Mouse (Mus musculus) kidney, postnatal 0 days (tissue): ENCODE measurements at regions not wholly inside any gene's neighbourhood (a gene's known extent, or its start where the extent isn't known, plus 50 kb on each side); places are given as distances from the start of the nearest gene placed in this dataset.

ENCODE experiments used
- ATAC-seq: fragments of 200-750 bp; cut with Nextera tagmentation; replicated peaks from 2 replicates; pipeline ENCODE4 v1.8.0; 2017; ENCODE audit warnings: low read depth, moderate number of reproducible peaks, moderate TSS enrichment, moderate library complexity; ENCODE audit not compliant: low FRiP score
- DNase-seq: peaks from one replicate; pipeline ENCODE4 v3.0.0-alpha.2; 2016; ENCODE audit warnings: low spot score
- H3K27ac ChIP-seq: fragments of 300-500 bp; sonication (generic); 2 replicates; pipeline ENCODE4 v1.5.1; 2014; ENCODE audit warnings: mild to moderate bottlenecking
- H3K27me3 ChIP-seq: fragments of 300-500 bp; sonication (generic); 2 replicates; pipeline ENCODE4 v1.6.1; 2014; ENCODE audit warnings: low read length, mixed read lengths; ENCODE audit not compliant: insufficient read depth
- H3K36me3 ChIP-seq: fragments of 300-500 bp; sonication (generic); 2 replicates; pipeline ENCODE4 v1.6.1; 2014; ENCODE audit warnings: low read length, mixed read lengths; ENCODE audit not compliant: insufficient read depth
- H3K4me1 ChIP-seq: fragments of 300-500 bp; sonication (generic); replicated peaks from 2 replicates; pipeline ENCODE4 v1.6.1; 2014; ENCODE audit warnings: antibody characterized with exemption, low read length, mixed read lengths; ENCODE audit not compliant: insufficient read depth
- H3K4me2 ChIP-seq: fragments of 300-500 bp; sonication (generic); 2 replicates; pipeline ENCODE4 v1.6.1; 2014; ENCODE audit warnings: mild to moderate bottlenecking, low read length, moderate library complexity, mixed read lengths
- H3K4me3 ChIP-seq: fragments of 300-500 bp; sonication (generic); replicated peaks from 2 replicates; pipeline ENCODE4 v1.5.1; 2014; ENCODE audit warnings: low read depth, low read length
- H3K9ac ChIP-seq: fragments of 300-500 bp; sonication (generic); 2 replicates; pipeline ENCODE4 v1.6.1; 2014; ENCODE audit warnings: low read depth, low read length
- H3K9me3 ChIP-seq: fragments of 300-500 bp; sonication (generic); replicated peaks from 2 replicates; pipeline ENCODE4 v1.6.1; 2016; ENCODE audit warnings: low read length, inconsistent platforms, mixed read lengths
- CTCF ChIP-seq: IDR thresholded peaks from 2 replicates; pipeline ENCODE4 v1.5.1; 2016; ENCODE audit warnings: antibody characterized with exemption, low read depth, mild to moderate bottlenecking, moderate library complexity
- WGBS: fragments of 180-500 bp; shearing (Covaris S2); extraction: QIAGEN DNeasy Blood & Tissue Kit; methylation state at CpG from one replicate; pipeline ENCODE4 v1.1.7; 2014; 5-methylcytosine and 5-hydroxymethylcytosine counted together

DNA sequence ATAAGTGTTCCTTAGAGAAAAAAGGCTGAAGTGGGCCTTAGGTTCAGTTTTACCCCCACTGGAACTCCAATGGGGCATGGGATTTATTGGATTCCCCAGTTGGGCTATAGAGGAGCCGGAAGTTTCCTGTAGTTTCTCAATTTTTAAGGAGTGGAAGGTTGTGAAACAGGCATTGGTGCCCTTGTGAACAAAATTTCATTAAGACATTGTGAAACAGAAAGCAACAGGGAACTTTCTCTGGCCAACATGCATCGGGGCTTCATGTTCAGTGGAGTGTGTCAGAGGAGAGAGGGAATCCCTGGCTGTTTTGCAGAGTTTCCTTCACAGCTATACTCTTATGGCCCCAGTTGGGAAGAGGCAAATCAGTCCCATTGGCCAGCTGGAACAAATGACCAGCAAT lies 441.6 kb upstream of the A1bg start:
- no peak for ATAC-seq
- Histone ChIP-seq H3K4me1 (no peaks in the 10 kb centered on the region), H3K36me3 (no peaks in the 10 kb centered on the region), H3K9me3 (no peaks in the 10 kb centered on the region), H3K27ac (no peak overlapping the region), H3K4me2 (no peak overlapping the region), H3K4me3 (no peak overlapping the region), H3K27me3 (no peaks in the 10 kb centered on the region), H3K9ac (no peak overlapping the region)
- WGBS, result 67% methylated on average over 2 of the region's 2 CpGs
- no peak for TF ChIP-seq CTCF
- DNase-seq, result no peak

GRCm38 (mm10) chr15:61361254-61361653 lies 438.4 kb upstream of the A1bg start:
- TF ChIP-seq CTCF, result no peak
- no peaks in the 10 kb centered on the region for H3K9me3 ChIP-seq
- no peak overlapping the region for H3K4me3 ChIP-seq
- H3K27ac ChIP-seq, result no peak overlapping the region
- no peak for ATAC-seq
- no peaks in the 10 kb centered on the region for H3K27me3 ChIP-seq
- peak; percentile 41 for DNase-seq
- no peak overlapping the region for H3K4me2 ChIP-seq
- H3K4me1 ChIP-seq, result no peaks in the 10 kb centered on the region
- 67% methylated on average over 3 of the region's 3 CpGs for WGBS
- H3K36me3 ChIP-seq, result no peaks in the 10 kb centered on the region
- no peak overlapping the region for H3K9ac ChIP-seq

DNA sequence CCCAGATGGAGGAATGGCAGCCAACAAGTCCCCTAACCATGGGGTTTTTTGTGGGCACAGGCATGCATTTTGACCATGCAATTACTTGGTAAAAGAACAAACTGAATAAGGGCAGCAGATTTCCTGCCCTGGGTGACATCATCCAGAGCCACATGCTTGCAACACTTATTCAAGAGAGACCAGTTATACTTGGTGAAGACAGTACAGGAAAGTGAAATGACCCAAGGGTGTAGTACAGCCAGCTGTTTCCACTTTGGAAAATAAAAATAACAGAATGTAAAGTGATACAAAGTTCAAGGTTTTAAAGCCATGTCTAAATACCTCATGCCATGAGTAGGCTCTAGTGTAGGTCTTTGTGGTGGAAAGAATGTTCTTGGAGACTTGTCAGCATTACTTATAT lies 432.5 kb upstream of the A1bg start:
- Histone ChIP-seq H3K9ac (no peak overlapping the region), H3K36me3 (no peaks in the 10 kb centered on the region), H3K9me3 (no peaks in the 10 kb centered on the region), H3K4me3 (no peak overlapping the region), H3K27ac (no peak overlapping the region), H3K4me2 (no peak overlapping the region), H3K27me3 (no peaks in the 10 kb centered on the region), H3K4me1 (no peaks in the 10 kb centered on the region)
- DNase-seq (no peak), ATAC-seq (no peak)
- TF ChIP-seq CTCF, result no peak

GRCm38 (mm10) chr15:61351729-61352342 lies 429.0 kb upstream of the A1bg start:
- no peak for ATAC-seq
- no peak for DNase-seq
- 55% methylated on average over 5 of the region's 5 CpGs for WGBS
- H3K27me3 ChIP-seq, result no peaks in the 10 kb centered on the region
- TF ChIP-seq CTCF, result no peak
- H3K9ac ChIP-seq, result no peak overlapping the region
- no peak overlapping the region for H3K4me3 ChIP-seq
- peak overlapping the region; percentile 42; the same call in 1 of the 2 replicates for H3K27ac ChIP-seq
- no peak overlapping the region for H3K4me2 ChIP-seq
- H3K4me1 ChIP-seq, result no peaks in the 10 kb centered on the region
- no peaks in the 10 kb centered on the region for H3K9me3 ChIP-seq
- no peaks in the 10 kb centered on the region for H3K36me3 ChIP-seq

DNA sequence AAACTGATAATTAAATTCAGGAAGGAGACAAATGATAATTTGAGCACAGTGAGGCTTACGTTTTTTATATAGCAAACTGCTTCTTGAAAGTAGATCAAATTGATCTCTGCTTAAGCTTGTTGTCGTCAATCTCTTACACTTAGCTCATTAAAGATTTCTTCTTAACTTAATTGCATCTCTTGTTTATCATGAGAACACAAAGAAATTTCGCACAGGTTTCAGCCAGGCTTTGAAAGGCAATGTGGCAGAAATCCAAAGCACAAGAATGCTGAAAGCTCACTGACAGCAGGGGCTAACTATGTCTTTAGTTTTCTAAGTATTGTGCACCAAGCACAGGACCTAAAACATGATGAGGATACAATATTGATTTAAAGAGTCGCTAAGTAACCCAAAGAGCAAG lies 422.3 kb upstream of the A1bg start:
- Histone ChIP-seq H3K4me3 (no peak overlapping the region), H3K27me3 (no peaks in the 10 kb centered on the region), H3K4me2 (no peak overlapping the region), H3K4me1 (no peaks in the 10 kb centered on the region), H3K9ac (no peak overlapping the region), H3K36me3 (no peaks in the 10 kb centered on the region), H3K9me3 (no peaks in the 10 kb centered on the region), H3K27ac (no peak overlapping the region)
- no peak for TF ChIP-seq CTCF
- DNase-seq, result no peak
- ATAC-seq, result no peak
- 50% methylated on average over 4 of the region's 4 CpGs for WGBS

DNA sequence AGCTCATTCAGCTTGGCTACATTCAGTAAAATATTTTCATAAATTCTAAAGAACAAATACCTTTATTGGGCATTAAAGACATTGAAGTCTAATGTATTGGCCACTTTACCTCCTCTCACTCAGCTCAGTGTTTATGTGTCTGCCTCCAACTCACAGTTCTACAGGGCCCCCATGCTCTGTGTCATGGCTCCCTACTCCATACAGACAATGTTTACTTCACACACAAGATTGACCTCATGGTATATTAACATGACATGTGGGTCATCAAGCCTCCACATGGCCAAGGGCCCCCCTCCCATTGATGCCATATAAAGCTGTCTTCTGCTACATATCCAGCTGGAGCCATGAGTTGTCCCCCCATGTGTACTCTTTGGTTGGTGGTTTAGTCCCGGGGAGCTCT lies 419.8 kb upstream of the A1bg start:
- no peak for ATAC-seq
- 72% methylated on average over 1 of the region's 1 CpGs for WGBS
- no peak overlapping the region for H3K9ac ChIP-seq
- no peak overlapping the region for H3K4me2 ChIP-seq
- DNase-seq, result no peak
- no peaks in the 10 kb centered on the region for H3K9me3 ChIP-seq
- no peak for TF ChIP-seq CTCF
- no peaks in the 10 kb centered on the region for H3K4me1 ChIP-seq
- H3K4me3 ChIP-seq, result no peak overlapping the region
- no peaks in the 10 kb centered on the region for H3K27me3 ChIP-seq
- no peak overlapping the region for H3K27ac ChIP-seq
- no peaks in the 10 kb centered on the region for H3K36me3 ChIP-seq

DNA sequence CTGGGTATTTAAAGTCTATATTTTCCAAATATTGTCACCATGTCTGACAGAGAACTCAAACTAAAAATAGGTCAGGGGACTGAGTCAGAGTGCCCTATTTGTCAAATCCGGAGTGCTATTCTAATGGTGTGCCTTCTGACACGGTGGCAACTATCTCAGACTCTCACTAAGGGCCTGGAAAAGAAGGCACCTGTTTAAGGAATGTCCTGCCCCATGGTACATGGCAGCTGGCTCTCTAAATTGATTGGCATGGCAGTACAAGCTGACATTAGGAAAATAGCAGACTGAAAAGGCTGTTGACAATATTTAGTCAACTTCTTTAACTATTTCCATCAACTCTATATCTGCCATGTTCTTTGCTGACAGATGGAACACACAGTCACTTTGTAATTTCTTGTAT lies 405.1 kb upstream of the A1bg start:
- ATAC-seq (no peak), DNase-seq (no peak)
- Histone ChIP-seq H3K27ac (no peak overlapping the region), H3K36me3 (no peaks in the 10 kb centered on the region), H3K4me3 (no peak overlapping the region), H3K27me3 (no peaks in the 10 kb centered on the region), H3K9me3 (no peaks in the 10 kb centered on the region), H3K4me2 (no peak overlapping the region), H3K9ac (no peak overlapping the region), H3K4me1 (no peaks in the 10 kb centered on the region)
- no peak for TF ChIP-seq CTCF
- WGBS, result 86% methylated on average over 2 of the region's 2 CpGs
